Mouse (Mus musculus): ENCODE measurements around the gene Auts2.

DNA sequence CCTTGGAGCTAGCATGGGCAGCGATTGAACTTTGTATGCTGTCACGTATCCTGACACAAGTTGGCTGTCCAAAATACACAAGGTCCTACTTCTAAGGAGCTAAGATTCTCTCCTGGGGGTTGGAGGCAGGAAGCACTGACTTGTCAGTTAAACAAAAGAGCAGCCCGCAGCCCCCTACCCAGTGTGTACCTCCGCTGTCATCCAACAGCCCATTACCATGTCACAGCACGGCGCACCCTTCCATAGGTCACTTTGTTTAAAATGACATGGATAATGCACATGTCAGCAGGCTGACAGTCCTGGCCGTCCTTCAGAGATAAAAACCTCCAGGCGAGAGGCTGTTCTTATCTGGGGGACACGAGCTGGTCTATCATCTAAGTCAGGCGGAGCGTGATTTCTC, 773.9 kb downstream of the Auts2 start:
- TF ChIP-seq CTCF (IDR thresholded peaks at IDR 0.05; ENCODE audit: low read depth) (no peak), EP300 (IDR thresholded peaks at IDR 0.05; ENCODE audit: low read depth) (no peak)
